Mouse (Mus musculus) olfactory bulb, adult 2 months (tissue): ENCODE measurements around the gene Trrap.

Source experiments
- CTCF ChIP-seq: fragments of 200-500 bp; IDR thresholded peaks from 2 replicates; pipeline ENCODE4 v1.5.1; 2012; ENCODE audit warnings: low read depth, mild to moderate bottlenecking, low read length, moderate library complexity; ENCODE audit not compliant: insufficient read depth
- POLR2A ChIP-seq: fragments of 200-500 bp; IDR thresholded peaks from 2 replicates; pipeline ENCODE4 v1.6.1; 2012; ENCODE audit warnings: mild to moderate bottlenecking, low read depth, low read length, moderate library complexity; ENCODE audit not compliant: insufficient read depth

GRCm38 (mm10) chr5:144845352-144845751 is 77.8 kb downstream of the Trrap start:
- no peak for TF ChIP-seq CTCF
- no peak for TF ChIP-seq POLR2A
